Mouse (Mus musculus) pancreas, adult 10 weeks (tissue): ENCODE measurements around the gene Slc26a3. TPM values are rescaled to one million over a fixed set of nuclear protein-coding genes. Genes with fewer than 3 reads are reported as not detected.

Source experiments
- polyA plus RNA-seq: library from polyadenylated mRNA; stranded (reverse); fragments of 350-450 nt; fragmentation: Illumina TruSeq; extraction: RNeasy Lipid Tissue Mini Kit (QIAGEN cat#74804); gene quantifications from one replicate; pipeline ENCODE4 v1.2.3, GENCODE M21; 2015; ENCODE audit warnings: low read depth, low replicate concordance; ENCODE audit not compliant: insufficient read depth

Slc26a3 gene
- polyA plus RNA-seq, result not detected

GRCm38 (mm10) chr12:31390571-31390970 is at the start of gene Slc26a3:
Slc26a3 (plus strand) TSS chr12:31390871.

DNA sequence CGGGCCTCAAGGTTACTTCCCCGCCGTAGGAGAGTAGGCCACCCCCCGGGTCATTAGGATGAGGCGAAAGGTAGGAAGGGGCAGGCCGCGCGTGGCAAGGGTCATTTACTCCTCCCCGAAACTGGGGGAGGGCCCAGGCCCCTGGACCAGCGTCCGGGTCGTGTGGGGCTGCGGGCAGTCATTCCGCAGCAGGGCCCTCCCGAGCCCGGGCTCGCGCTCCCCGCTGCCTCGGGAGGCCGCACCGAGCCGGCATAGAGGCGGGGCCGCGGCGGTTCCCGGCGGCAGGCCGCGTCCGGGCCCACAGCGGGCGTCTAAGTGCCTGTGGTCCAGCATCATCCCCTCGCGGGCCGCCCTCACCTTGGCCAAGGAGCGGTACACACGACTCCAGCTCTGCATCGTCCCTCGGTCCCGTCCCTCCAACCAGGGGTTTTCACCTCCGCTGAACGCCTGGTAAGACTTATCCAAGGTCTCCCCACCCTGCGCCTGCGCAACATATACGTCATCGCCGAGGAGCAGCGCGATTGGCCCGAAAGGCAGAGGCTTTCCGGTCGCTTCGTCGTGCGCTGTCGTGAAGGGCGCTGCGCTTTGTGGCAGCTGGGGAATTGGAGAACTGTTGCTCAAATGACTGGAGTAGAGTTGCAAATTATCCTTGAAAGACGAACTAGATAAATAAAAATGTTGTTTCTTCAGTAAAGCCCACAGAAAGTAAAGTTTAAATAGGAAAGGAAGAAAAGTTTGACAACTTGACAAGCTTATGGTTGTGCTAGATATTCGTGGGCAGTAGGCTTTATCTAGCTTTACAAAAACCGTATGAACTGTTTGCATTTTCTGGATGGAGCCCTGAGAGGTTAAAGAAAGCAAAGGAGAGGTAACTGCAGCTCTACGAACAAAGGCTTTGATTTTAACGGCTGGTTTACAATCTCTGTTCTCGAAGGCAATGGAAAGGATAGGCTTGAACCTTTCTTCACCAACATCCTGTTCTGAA is 39.4 kb upstream of the Slc26a3 start, which contains the start of gene Dld:
Gene Dld (minus strand): TSS at position 510 of the 985 bp plus-strand sequence.

GRCm38 (mm10) chr12:31499314-31500131 is 108.9 kb downstream of the Slc26a3 start, which contains the start of gene Cbll1:
Cbll1 (minus strand) TSS chr12:31499616.

Other genes starting within 250 kb of the Slc26a3 start
- not detected for gene Gm6993, start 150.1 kb upstream of the Slc26a3 start, polyA plus RNA-seq
- gene Lamb1, start 125.6 kb upstream of the Slc26a3 start, polyA plus RNA-seq, result 19.4 TPM
- 17.7 TPM for gene Dld, start 39.4 kb upstream of the Slc26a3 start, polyA plus RNA-seq
- 2.6 TPM for gene Cbll1, start 108.7 kb downstream of the Slc26a3 start, polyA plus RNA-seq
- gene Slc26a4, start 169.1 kb downstream of the Slc26a3 start, polyA plus RNA-seq, result not detected
- 2.9 TPM for gene Bcap29, start 243.8 kb downstream of the Slc26a3 start, polyA plus RNA-seq